19 mouse cellular contexts compared by ENCODE assay signal in the genomic region with DNA sequence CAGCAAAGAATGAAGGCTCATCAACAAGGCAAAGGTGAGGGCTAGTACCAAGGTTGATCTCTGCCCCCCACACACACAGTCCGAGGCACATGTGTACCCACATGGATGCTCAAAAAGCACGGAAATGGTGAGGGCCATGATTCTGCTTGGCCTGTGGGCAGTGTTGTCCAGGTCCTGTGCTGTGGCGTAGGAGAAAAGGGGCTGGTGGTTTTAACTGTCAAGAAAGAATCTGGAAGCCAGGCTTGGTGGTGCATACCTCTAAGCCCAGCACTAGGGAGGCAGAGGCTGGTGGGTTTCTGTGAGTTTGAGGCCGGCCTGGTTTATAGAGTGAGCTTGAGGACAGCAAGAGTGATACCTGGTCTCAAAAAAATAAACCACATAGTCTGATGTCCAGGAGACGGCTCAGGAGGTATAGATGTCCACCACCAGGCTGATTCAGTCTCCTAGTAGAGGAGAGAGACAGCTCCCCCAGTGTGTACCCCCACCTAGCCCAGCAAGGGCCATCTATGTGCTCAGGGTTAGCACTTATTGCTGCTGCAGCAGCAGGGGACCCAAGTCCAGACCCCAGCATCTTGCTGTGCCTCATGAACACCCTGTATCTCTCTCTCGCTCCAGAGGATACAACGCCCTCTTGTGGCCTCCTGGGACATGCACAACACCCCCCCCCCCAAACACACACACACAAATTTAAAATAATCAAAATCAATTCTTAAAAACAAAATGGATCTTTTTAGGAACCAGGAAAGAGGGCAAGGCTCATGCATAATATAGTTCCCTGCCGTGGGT. TPM values are rescaled to one million over a fixed set of nuclear protein-coding genes. Genes with fewer than 3 reads are reported as not detected.
DNase-seq lines count a peak whose midpoint lies in the region; ATAC-seq and TF ChIP-seq lines count a peak whose summit lies in the region.
"Had no signal": no experiment of that assay in that cellular context is flagged by ENCODE, and none has a peak within 500 bp of the region (broad histone marks: within the 10 kb centered on the region; RNA-seq: fewer than 3 reads in every experiment).

No protein-coding gene starts in this region.

- no peaks in the 10 kb centered on the region for H3K9me3 ChIP-seq in hindbrain, postnatal 0 days (ENCODE audit: low read length)
- no peaks in the 10 kb centered on the region for H3K9me3 ChIP-seq in hindbrain, embryonic 12.5 days (replicated peaks)
- H3K9me3 ChIP-seq in lung, embryonic 14.5 days (ENCODE audit: low read depth, low read length), result no peaks in the 10 kb centered on the region
- H3K9me3 ChIP-seq: embryonic facial prominence, embryonic 13.5 days; forebrain, embryonic 12.5 days; G1E; hindbrain, embryonic 10.5 days; neural tube, embryonic 12.5 days had no signal

- no peak for TF ChIP-seq POLR2A in olfactory bulb, adult 2 months (IDR thresholded peaks at IDR 0.05; ENCODE audit: insufficient read depth, low read depth, low read length)

- H3K4me3 ChIP-seq in hindbrain, postnatal 0 days (ENCODE audit: low read length), result no peak overlapping the region
- H3K4me3 ChIP-seq in hindbrain, embryonic 12.5 days, result no peak overlapping the region
- no peak overlapping the region for H3K4me3 ChIP-seq in lung, embryonic 14.5 days (ENCODE audit: low read depth, low read length)
- no peak overlapping the region for H3K4me3 ChIP-seq in olfactory bulb, adult 2 months (ENCODE audit: insufficient read depth, low read depth, low read length)
- H3K4me3 ChIP-seq: embryonic facial prominence, embryonic 13.5 days; forebrain, embryonic 12.5 days; hindbrain, embryonic 10.5 days; neural tube, embryonic 12.5 days had no signal

- no peak for ATAC-seq in CD4-positive, CD25-positive, alpha-beta regulatory T cell, adult 4 months
- ATAC-seq in hindbrain, postnatal 0 days, result no peak
- no peak for ATAC-seq in hindbrain, embryonic 12.5 days (ENCODE audit: low FRiP score)
- ATAC-seq in lung, embryonic 14.5 days (ENCODE audit: insufficient read depth), result no peak
- ATAC-seq: activated CD4-positive, CD25-positive, alpha-beta regulatory T cell, adult 4 months; intestine, embryonic 16.5 days; midbrain, embryonic 16.5 days had no signal

- no peak overlapping the region for H3K4me2 ChIP-seq in hindbrain, postnatal 0 days (ENCODE audit: low read depth, low read length)
- H3K4me2 ChIP-seq in hindbrain, embryonic 12.5 days (replicated peaks), result no peak overlapping the region
- no peak overlapping the region for H3K4me2 ChIP-seq in lung, embryonic 14.5 days
- H3K4me2 ChIP-seq: embryonic facial prominence, embryonic 13.5 days; forebrain, embryonic 12.5 days; heart, embryonic 11.5 days; neural tube, embryonic 12.5 days had no signal

- peak; percentile 46 for DNase-seq in CD4-positive, CD25-positive, alpha-beta regulatory T cell, adult 2 months (ENCODE audit: low read depth, low spot score)
- DNase-seq in hindbrain, postnatal 0 days (ENCODE audit: low spot score), result no peak
- DNase-seq in lung, embryonic 14.5 days, result no peak
- no peak for DNase-seq in lung, postnatal 36 days
- DNase-seq in right cerebral cortex, postnatal 25 days, result no peak
- DNase-seq: kidney, postnatal 4 days had no signal

- peak; percentile 40 for TF ChIP-seq CTCF in hindbrain, postnatal 0 days (IDR thresholded peaks at IDR 0.05; ENCODE audit: low read depth)
- TF ChIP-seq CTCF in lung, embryonic 14.5 days (IDR thresholded peaks at IDR 0.05; ENCODE audit: low read depth), result peak; percentile 27; the same call in 1 of the 2 replicates
- peak; percentile 50; the same call in 1 of the 2 replicates for TF ChIP-seq CTCF in olfactory bulb, adult 2 months (IDR thresholded peaks at IDR 0.05; ENCODE audit: insufficient read depth, low read depth, low read length)

- 85% methylated on average over 8 of the region's 8 CpGs for WGBS in hindbrain, postnatal 0 days
- WGBS in hindbrain, embryonic 12.5 days, result 87% methylated on average over 8 of the region's 8 CpGs
- 87% methylated on average over 8 of the region's 8 CpGs for WGBS in lung, embryonic 14.5 days
- WGBS in olfactory bulb, adult 2 months, result 84% methylated on average over 8 of the region's 8 CpGs

- H3K36me3 ChIP-seq in hindbrain, postnatal 0 days (ENCODE audit: insufficient read depth, low read length), result peaks cover 34% of the 10 kb centered on the region
- H3K36me3 ChIP-seq in hindbrain, embryonic 12.5 days, result peaks cover 45% of the 10 kb centered on the region
- peaks cover 44% of the 10 kb centered on the region for H3K36me3 ChIP-seq in lung, embryonic 14.5 days (ENCODE audit: insufficient read depth)

- H3K27ac ChIP-seq in hindbrain, postnatal 0 days, result no peak overlapping the region
- H3K27ac ChIP-seq in hindbrain, embryonic 12.5 days, result no peak overlapping the region
- no peak overlapping the region for H3K27ac ChIP-seq in lung, embryonic 14.5 days (ENCODE audit: low read depth)
- H3K27ac ChIP-seq in olfactory bulb, adult 2 months (ENCODE audit: insufficient read depth, low read depth, low read length), result no peak overlapping the region
- H3K27ac ChIP-seq: embryonic facial prominence, embryonic 13.5 days; forebrain, embryonic 12.5 days; hindbrain, embryonic 10.5 days; macrophage; neural tube, embryonic 12.5 days had no signal

- H3K27me3 ChIP-seq in hindbrain, postnatal 0 days (ENCODE audit: insufficient read depth, low read length), result no peaks in the 10 kb centered on the region
- H3K27me3 ChIP-seq in hindbrain, embryonic 12.5 days, result no peaks in the 10 kb centered on the region
- no peaks in the 10 kb centered on the region for H3K27me3 ChIP-seq in lung, embryonic 14.5 days (ENCODE audit: insufficient read depth, low read length)
- H3K27me3 ChIP-seq: embryonic facial prominence, embryonic 13.5 days; forebrain, embryonic 12.5 days; neural tube, embryonic 12.5 days had no signal

- no peak overlapping the region for H3K9ac ChIP-seq in hindbrain, postnatal 0 days (replicated peaks; ENCODE audit: low read length)
- no peak overlapping the region for H3K9ac ChIP-seq in hindbrain, embryonic 12.5 days
- H3K9ac ChIP-seq in lung, embryonic 14.5 days, result no peak overlapping the region
- H3K9ac ChIP-seq: embryonic facial prominence, embryonic 13.5 days; forebrain, embryonic 12.5 days; neural tube, embryonic 12.5 days had no signal

- H3K4me1 ChIP-seq in hindbrain, postnatal 0 days (ENCODE audit: insufficient read depth, low read length), result no peaks in the 10 kb centered on the region
- H3K4me1 ChIP-seq in hindbrain, embryonic 12.5 days, result peaks cover 29% of the 10 kb centered on the region
- H3K4me1 ChIP-seq in lung, embryonic 14.5 days (ENCODE audit: insufficient read depth), result peaks cover 6% of the 10 kb centered on the region; the same call in 1 of the 2 replicates
- H3K4me1 ChIP-seq in olfactory bulb, adult 2 months (ENCODE audit: control insufficient read depth, insufficient read depth, low read length), result peaks cover 35% of the 10 kb centered on the region

RNA-seq across cellular contexts. Expression of gene Dda1, which starts 3.8 kb away (rescaled TPM):
- polyA plus RNA-seq in CD4-positive, CD25-positive, alpha-beta regulatory T cell, adult 4 months (2017; shearing (Covaris generic)), result 10 to 100 TPM; 22.5 to 22.7 TPM
- 191 and 195 TPM in 2 replicates for total RNA-seq in hindbrain, postnatal 0 days (2014; rRNA removed)
- 241 and 246 TPM in 2 replicates for polyA plus RNA-seq in hindbrain, postnatal 0 days (2015; fragmentation: Nextera tagmentation; extraction: Ambion mirVana)
- 155 and 161 TPM in 2 replicates for polyA plus RNA-seq in hindbrain, embryonic 12.5 days (2016; fragmentation: Nextera tagmentation; extraction: Ambion mirVana)
- polyA plus RNA-seq in lung, embryonic 14.5 days (2014; fragmentation: Nextera tagmentation; extraction: Ambion mirVana), result 101 and 111 TPM in 2 replicates
- polyA plus RNA-seq in olfactory bulb, adult 2 months (2012; ENCODE audit: insufficient read depth, insufficient read length, low replicate concordance, missing spikeins), result not detected in 2 replicates

RNA-seq across cellular contexts. Expression of gene Mrpl34, which starts 8.0 kb away (rescaled TPM):
- polyA plus RNA-seq in CD4-positive, CD25-positive, alpha-beta regulatory T cell, adult 4 months (2017; shearing (Covaris generic)), result 10 to 100 TPM; 65.1 to 82.9 TPM
- 77.9 and 127 TPM in 2 replicates for total RNA-seq in hindbrain, postnatal 0 days (2014; rRNA removed)
- 155 and 164 TPM in 2 replicates for polyA plus RNA-seq in hindbrain, postnatal 0 days (2015; fragmentation: Nextera tagmentation; extraction: Ambion mirVana)
- polyA plus RNA-seq in hindbrain, embryonic 12.5 days (2016; fragmentation: Nextera tagmentation; extraction: Ambion mirVana), result 194 and 214 TPM in 2 replicates
- polyA plus RNA-seq in lung, embryonic 14.5 days (2014; fragmentation: Nextera tagmentation; extraction: Ambion mirVana), result 134 and 135 TPM in 2 replicates
- not detected in 2 replicates for polyA plus RNA-seq in olfactory bulb, adult 2 months (2012; ENCODE audit: insufficient read depth, insufficient read length, low replicate concordance, missing spikeins)

RNA-seq across cellular contexts. Expression of gene Abhd8, which starts 9.3 kb away (rescaled TPM):
- polyA plus RNA-seq in CD4-positive, CD25-positive, alpha-beta regulatory T cell, adult 4 months (2017; shearing (Covaris generic)), result 10 to 100 TPM; 16.3 to 19.5 TPM
- total RNA-seq in hindbrain, postnatal 0 days (2014; rRNA removed), result 325 and 330 TPM in 2 replicates
- 190 and 195 TPM in 2 replicates for polyA plus RNA-seq in hindbrain, postnatal 0 days (2015; fragmentation: Nextera tagmentation; extraction: Ambion mirVana)
- polyA plus RNA-seq in hindbrain, embryonic 12.5 days (2016; fragmentation: Nextera tagmentation; extraction: Ambion mirVana), result 107 and 108 TPM in 2 replicates
- polyA plus RNA-seq in lung, embryonic 14.5 days (2014; fragmentation: Nextera tagmentation; extraction: Ambion mirVana), result 36.6 and 47.8 TPM in 2 replicates
- not detected in 2 replicates for polyA plus RNA-seq in olfactory bulb, adult 2 months (2012; ENCODE audit: insufficient read depth, insufficient read length, low replicate concordance, missing spikeins)

RNA-seq across cellular contexts. Expression of gene Ano8, which starts 13.0 kb away (rescaled TPM):
- polyA plus RNA-seq in CD4-positive, CD25-positive, alpha-beta regulatory T cell, adult 4 months (2017; shearing (Covaris generic)), result under 1 TPM in 1 of 2 experiments, not detected in 1; 0.20 TPM
- 78.6 and 80.5 TPM in 2 replicates for total RNA-seq in hindbrain, postnatal 0 days (2014; rRNA removed)
- polyA plus RNA-seq in hindbrain, postnatal 0 days (2015; fragmentation: Nextera tagmentation; extraction: Ambion mirVana), result 4.7 and 5.3 TPM in 2 replicates
- polyA plus RNA-seq in hindbrain, embryonic 12.5 days (2016; fragmentation: Nextera tagmentation; extraction: Ambion mirVana), result 18.0 and 19.6 TPM in 2 replicates
- 2.4 and 3.1 TPM in 2 replicates for polyA plus RNA-seq in lung, embryonic 14.5 days (2014; fragmentation: Nextera tagmentation; extraction: Ambion mirVana)
- polyA plus RNA-seq in olfactory bulb, adult 2 months (2012; ENCODE audit: insufficient read depth, insufficient read length, low replicate concordance, missing spikeins), result not detected in 2 replicates

RNA-seq across cellular contexts. Expression of gene Gtpbp3, which starts 15.1 kb away (rescaled TPM):
- 1 to 10 TPM; 2.9 to 3.1 TPM for polyA plus RNA-seq in CD4-positive, CD25-positive, alpha-beta regulatory T cell, adult 4 months (2017; shearing (Covaris generic))
- total RNA-seq in hindbrain, postnatal 0 days (2014; rRNA removed), result 36.1 and 58.5 TPM in 2 replicates
- 12.1 and 15.5 TPM in 2 replicates for polyA plus RNA-seq in hindbrain, postnatal 0 days (2015; fragmentation: Nextera tagmentation; extraction: Ambion mirVana)
- polyA plus RNA-seq in hindbrain, embryonic 12.5 days (2016; fragmentation: Nextera tagmentation; extraction: Ambion mirVana), result 15.3 and 16.5 TPM in 2 replicates
- 7.6 and 9.6 TPM in 2 replicates for polyA plus RNA-seq in lung, embryonic 14.5 days (2014; fragmentation: Nextera tagmentation; extraction: Ambion mirVana)
- not detected in 2 replicates for polyA plus RNA-seq in olfactory bulb, adult 2 months (2012; ENCODE audit: insufficient read depth, insufficient read length, low replicate concordance, missing spikeins)

Comparison
In these comparisons a context has a peak if more than half of its experiments do, and no peak if none do; other contexts are left out.
1. RNA of gene Mrpl34, which starts 8.0 kb away (polyA plus RNA-seq): 194 to 214 TPM in hindbrain, embryonic 12.5 days, 155 to 164 TPM in hindbrain, postnatal 0 days, 134 to 135 TPM in lung, embryonic 14.5 days and 65.1 to 82.9 TPM in CD4-positive, CD25-positive, alpha-beta regulatory T cell, adult 4 months; not detected in olfactory bulb, adult 2 months; every median in the first group is over 10 times any median in the second.
2. Peak in every context shown above with its lines, with median percentiles within 50 percentile points of each other: CTCF ChIP-seq.